8 mouse cellular contexts compared by ENCODE assay signal in genomic region chr13:3360503-3361490, GRCm38 (mm10).
A peak's percentile ranks its signal among the peaks of the same experiment; 100 is the strongest.
DNase-seq lines count a peak whose midpoint lies in the region; ATAC-seq and TF ChIP-seq lines count a peak whose summit lies in the region.

No protein-coding gene starts in this region.

- no peak for TF ChIP-seq POLR2A in spleen, adult 2 months (IDR thresholded peaks at IDR 0.05; ENCODE audit: low read depth, low read length)

- H3K4me1 ChIP-seq in spleen, adult 2 months (ENCODE audit: control insufficient read depth, insufficient read depth, insufficient read length): no peaks in the 10 kb centered on the region; the same call in 1 of the 2 replicates
- H3K4me1 ChIP-seq in heart, embryonic 15.5 days (replicated peaks): peaks cover 29% of the 10 kb centered on the region

- no peaks in the 10 kb centered on the region for H3K36me3 ChIP-seq in spleen, adult 2 months (ENCODE audit: control insufficient read depth, insufficient read depth, low read length)
- no peaks in the 10 kb centered on the region for H3K36me3 ChIP-seq in heart, embryonic 15.5 days

- DNase-seq in spleen, adult 2 months (ENCODE audit: low read depth in 1 of 2, low spot score in 2 of 2): no peak
- no peak for DNase-seq in spleen, adult 12 weeks (ENCODE audit: low spot score)
- DNase-seq in cerebellum, postnatal 25 days: peak; percentile 73 to 80
- DNase-seq in kidney, postnatal 10 days: peak; percentile 71
- peak; percentile 54 for DNase-seq in lung, postnatal 10 days
- peak; percentile 42 for DNase-seq in retina, embryonic 14.5 days (ENCODE audit: low spot score)
- DNase-seq in T-cell, adult 2 months (ENCODE audit: low spot score): no peak

- WGBS in spleen, adult 2 months: 3% methylated on average over 82 of the region's 82 CpGs
- WGBS in heart, embryonic 15.5 days: under 1% methylated on average over 82 of the region's 82 CpGs

- H3K4me2 ChIP-seq in heart, embryonic 15.5 days: peak overlapping the region; percentile 100

- peak overlapping the region; percentile 42; the same call in 1 of the 2 replicates for H3K4me3 ChIP-seq in spleen, adult 2 months (ENCODE audit: extremely low read depth, insufficient read depth, insufficient read length)
- H3K4me3 ChIP-seq in heart, embryonic 15.5 days: peak overlapping the region; percentile 72

- no peak for TF ChIP-seq CTCF in spleen, adult 2 months (IDR thresholded peaks at IDR 0.05; ENCODE audit: extremely low read depth, insufficient read depth, insufficient read length, insufficient replicate concordance)

- no peaks in the 10 kb centered on the region for H3K9me3 ChIP-seq in heart, embryonic 15.5 days (replicated peaks)

- ATAC-seq in heart, embryonic 15.5 days (replicated peaks; ENCODE audit: insufficient number of reproducible peaks, insufficient read depth, low FRiP score, low read depth): peak; percentile 67; the same call in 1 of the 2 replicates

- H3K9ac ChIP-seq in heart, embryonic 15.5 days: peak overlapping the region; percentile 53

- H3K27ac ChIP-seq in spleen, adult 2 months (ENCODE audit: insufficient read depth, low read length): no peak overlapping the region
- no peak overlapping the region for H3K27ac ChIP-seq in heart, embryonic 15.5 days

- H3K27me3 ChIP-seq in spleen, adult 2 months (ENCODE audit: control insufficient read depth, insufficient read depth, low read length): peaks cover 15% of the 10 kb centered on the region
- H3K27me3 ChIP-seq in heart, embryonic 15.5 days: peaks cover 41% of the 10 kb centered on the region

Comparison
In these comparisons a context has a peak if more than half of its experiments do, and no peak if none do; other contexts are left out.
1. DNase-seq: peak in cerebellum, postnatal 25 days (2 of 2), kidney, postnatal 10 days (single experiment), lung, postnatal 10 days (single experiment) and retina, embryonic 14.5 days (single experiment); none in spleen, adult 2 months (0 of 2), spleen, adult 12 weeks (single experiment) and T-cell, adult 2 months (single experiment).